Mouse (Mus musculus) hindbrain, embryonic 14.5 days (tissue): ENCODE measurements at regions not wholly inside any gene's neighbourhood (a gene's known extent, or its start where the extent isn't known, plus 50 kb on each side); places are given as distances from the start of the nearest gene placed in this dataset.

Source experiments
- ATAC-seq: fragments of 200-750 bp; cut with Nextera tagmentation; 2 replicates; pipeline ENCODE4 v1.8.0; 2017; ENCODE audit warnings: moderate number of reproducible peaks, mild to moderate bottlenecking, moderate TSS enrichment, moderate library complexity; ENCODE audit not compliant: low FRiP score
- DNase-seq: peaks from one replicate; pipeline ENCODE4 v3.0.0-alpha.2; 2015; ENCODE audit warnings: low spot score
- H3K27ac ChIP-seq: fragments of 300-500 bp; sonication (generic); 2 replicates; pipeline ENCODE4 v1.5.1; 2014; ENCODE audit warnings: mild to moderate bottlenecking, moderate library complexity
- H3K27me3 ChIP-seq: fragments of 300-500 bp; sonication (generic); 2 replicates; pipeline ENCODE4 v1.6.1; 2014; ENCODE audit warnings: mild to moderate bottlenecking, low read length, mixed read lengths; ENCODE audit not compliant: control insufficient read depth, insufficient read depth
- H3K36me3 ChIP-seq: fragments of 300-500 bp; sonication (generic); replicated peaks from 2 replicates; pipeline ENCODE4 v1.6.1; 2014; ENCODE audit not compliant: control insufficient read depth, insufficient read depth
- H3K4me1 ChIP-seq: fragments of 300-500 bp; sonication (generic); replicated peaks from 2 replicates; pipeline ENCODE4 v1.6.1; 2014; ENCODE audit warnings: antibody characterized with exemption, low read length, mixed read lengths; ENCODE audit not compliant: control insufficient read depth, insufficient read depth
- H3K4me2 ChIP-seq: fragments of 300-500 bp; sonication (generic); replicated peaks from 2 replicates; pipeline ENCODE4 v1.6.1; 2014; ENCODE audit warnings: mild to moderate bottlenecking, moderate library complexity
- H3K4me3 ChIP-seq: fragments of 300-500 bp; sonication (generic); replicated peaks from 2 replicates; pipeline ENCODE4 v1.5.1; 2014; ENCODE audit warnings: mild to moderate bottlenecking, low read length
- H3K9ac ChIP-seq: fragments of 300-500 bp; sonication (generic); 2 replicates; pipeline ENCODE4 v1.6.1; 2014
- H3K9me3 ChIP-seq: fragments of 300-500 bp; sonication (generic); 2 replicates; pipeline ENCODE4 v1.6.1; 2016; ENCODE audit warnings: low read length; ENCODE audit not compliant: control insufficient read depth
- WGBS: fragments of 180-500 bp; shearing (Covaris S2); extraction: QIAGEN DNeasy Blood & Tissue Kit; methylation state at CpG from one replicate; pipeline ENCODE4 v1.1.7; 2014; 5-methylcytosine and 5-hydroxymethylcytosine counted together

- H3K36me3 ChIP-seq = no peaks in the 10 kb centered on the region
- H3K27ac ChIP-seq = no peak overlapping the region
- WGBS = 47% methylated on average over 7 of the region's 7 CpGs
- no peaks in the 10 kb centered on the region for H3K27me3 ChIP-seq
- no peaks in the 10 kb centered on the region for H3K4me1 ChIP-seq
- DNase-seq = no peak
- no peaks in the 10 kb centered on the region for H3K9me3 ChIP-seq
- H3K9ac ChIP-seq = no peak overlapping the region
- no peak overlapping the region for H3K4me3 ChIP-seq
- H3K4me2 ChIP-seq = no peak overlapping the region
- ATAC-seq = no peak
Observed at GRCm38 (mm10) chr6:67125715-67126312, 88.6 kb upstream of the Gadd45a start.

DNA sequence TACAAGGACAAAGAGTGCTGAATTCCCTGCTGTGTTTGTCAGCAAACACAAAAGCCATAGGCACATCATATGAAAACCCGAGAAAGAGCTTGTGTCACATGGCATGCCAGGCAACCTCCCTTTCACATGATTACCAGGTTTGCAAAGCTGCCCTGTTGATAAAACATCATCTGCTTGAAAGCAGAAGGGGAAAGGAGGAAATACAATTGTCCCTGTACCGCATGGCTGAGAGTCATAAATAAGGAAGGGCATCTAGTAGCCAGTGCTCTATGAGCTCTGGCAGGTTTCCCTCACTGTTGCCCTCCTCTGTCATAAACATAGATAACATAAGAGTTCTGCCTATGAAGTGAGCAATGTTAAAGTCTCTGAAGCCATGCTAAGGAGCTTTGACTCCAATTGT lies 86.8 kb upstream of the Gadd45a start:
- H3K9ac ChIP-seq = no peak overlapping the region

GRCm38 (mm10) chr6:67123071-67123470 lies 85.8 kb upstream of the Gadd45a start:
- 84% methylated on average over 4 of the region's 4 CpGs for WGBS
- Histone ChIP-seq H3K9ac (no peak overlapping the region), H3K9me3 (no peaks in the 10 kb centered on the region), H3K27ac (no peak overlapping the region), H3K36me3 (no peaks in the 10 kb centered on the region), H3K4me3 (no peak overlapping the region), H3K27me3 (no peaks in the 10 kb centered on the region), H3K4me2 (no peak overlapping the region), H3K4me1 (no peaks in the 10 kb centered on the region)
- ATAC-seq (no peak), DNase-seq (no peak)

More for the DNA sequence above, 86.8 kb upstream of the Gadd45a start:
- Histone ChIP-seq H3K4me1 (no peaks in the 10 kb centered on the region), H3K27me3 (no peaks in the 10 kb centered on the region), H3K36me3 (no peaks in the 10 kb centered on the region), H3K9me3 (no peaks in the 10 kb centered on the region), H3K4me3 (no peak overlapping the region), H3K4me2 (no peak overlapping the region), H3K27ac (no peak overlapping the region)
- no peak for DNase-seq
- no peak for ATAC-seq
- WGBS = 45% methylated on average over 2 of the region's 2 CpGs

DNA sequence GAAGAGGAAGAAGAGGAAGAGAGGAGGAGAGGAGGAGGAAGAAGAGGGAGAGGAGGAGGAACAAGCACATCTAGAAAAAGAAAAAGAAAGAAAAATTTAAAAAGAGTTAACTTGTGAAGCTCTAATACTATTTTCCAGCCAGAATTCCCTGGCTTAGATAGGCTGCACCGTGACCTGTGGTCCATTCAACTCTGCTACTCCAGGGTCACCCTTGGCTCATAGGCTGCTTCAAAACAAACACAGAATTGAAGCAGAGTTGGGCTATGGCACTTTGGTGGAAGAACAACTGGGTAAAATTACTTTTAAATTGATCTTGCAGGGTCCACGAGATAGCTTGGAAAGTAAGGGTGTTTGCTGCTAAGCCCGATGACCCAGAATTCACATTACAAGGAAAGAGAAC lies 79.0 kb upstream of the Gadd45a start:
- H3K9me3 ChIP-seq = no peaks in the 10 kb centered on the region
- no peak overlapping the region for H3K4me3 ChIP-seq
- no peak for ATAC-seq
- no peaks in the 10 kb centered on the region for H3K27me3 ChIP-seq
- WGBS = 90% methylated on average over 3 of the region's 3 CpGs
- H3K36me3 ChIP-seq = no peaks in the 10 kb centered on the region
- H3K27ac ChIP-seq = no peak overlapping the region
- DNase-seq = no peak
- H3K4me2 ChIP-seq = no peak overlapping the region
- H3K4me1 ChIP-seq = 0 out of 2 replicates have a peak, but pooled peaks cover 13% of the 10 kb centered on the region
- H3K9ac ChIP-seq = no peak overlapping the region

- WGBS = 34% methylated on average over 1 of the region's 1 CpGs
- Histone ChIP-seq H3K36me3 (no peaks in the 10 kb centered on the region), H3K9ac (no peak overlapping the region), H3K4me1 (0 out of 2 replicates have a peak, but pooled peaks cover 13% of the 10 kb centered on the region), H3K27me3 (no peaks in the 10 kb centered on the region), H3K4me3 (no peak overlapping the region), H3K27ac (no peak overlapping the region), H3K4me2 (no peak overlapping the region), H3K9me3 (no peaks in the 10 kb centered on the region)
- DNase-seq (no peak), ATAC-seq (no peak)
Observed at GRCm38 (mm10) chr6:67115505-67116303, 78.4 kb upstream of the Gadd45a start.

- 0 out of 2 replicates have a peak, but pooled peaks cover 13% of the 10 kb centered on the region for H3K4me1 ChIP-seq
- H3K9me3 ChIP-seq = no peaks in the 10 kb centered on the region
- H3K4me3 ChIP-seq = no peak overlapping the region
- no peak for ATAC-seq
- H3K9ac ChIP-seq = no peak overlapping the region
- H3K4me2 ChIP-seq = no peak overlapping the region
- H3K27me3 ChIP-seq = no peaks in the 10 kb centered on the region
- 89% methylated on average over 4 of the region's 4 CpGs for WGBS
- no peak for DNase-seq
- H3K36me3 ChIP-seq = no peaks in the 10 kb centered on the region
- H3K27ac ChIP-seq = no peak overlapping the region
Observed at GRCm38 (mm10) chr6:67114753-67115152, 77.5 kb upstream of the Gadd45a start.

GRCm38 (mm10) chr6:67113686-67114278 lies 76.5 kb upstream of the Gadd45a start:
- peak overlapping the region; percentile 52 for H3K4me2 ChIP-seq
- peak overlapping the region; percentile 19; the same call in 1 of the 2 replicates for H3K9ac ChIP-seq

DNA sequence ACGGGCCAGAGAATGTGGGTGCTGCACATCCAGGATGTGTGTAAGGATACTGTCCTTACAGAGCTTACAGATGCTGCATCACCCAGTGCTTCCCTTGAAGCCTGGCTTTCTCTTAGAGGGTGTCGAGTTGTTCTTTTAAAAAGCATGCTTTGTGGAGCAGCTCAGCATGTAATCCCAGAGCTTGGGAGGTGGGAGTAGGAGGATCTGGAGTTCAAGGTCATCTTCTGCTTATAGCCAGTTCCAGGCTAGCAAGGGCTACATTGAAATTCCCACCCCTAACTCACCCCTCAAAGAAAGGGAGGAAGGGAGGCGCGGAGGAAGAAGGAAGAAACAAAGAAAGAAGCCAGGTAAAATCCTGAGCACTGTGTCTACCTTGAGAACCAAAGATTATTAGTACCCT lies 76.0 kb upstream of the Gadd45a start:
- Histone ChIP-seq H3K36me3 (no peaks in the 10 kb centered on the region), H3K4me1 (0 out of 2 replicates have a peak, but pooled peaks cover 13% of the 10 kb centered on the region), H3K27ac (no peak overlapping the region), H3K27me3 (no peaks in the 10 kb centered on the region), H3K4me3 (no peak overlapping the region), H3K9me3 (no peaks in the 10 kb centered on the region), H3K4me2 (peak overlapping the region; percentile 52), H3K9ac (no peak overlapping the region)
- WGBS = 68% methylated on average over 4 of the region's 4 CpGs
- DNase-seq (no peak), ATAC-seq (no peak)

More at GRCm38 (mm10) chr6:67113686-67114278, 76.5 kb upstream of the Gadd45a start:
- Histone ChIP-seq H3K9me3 (no peaks in the 10 kb centered on the region), H3K4me1 (0 out of 2 replicates have a peak, but pooled peaks cover 13% of the 10 kb centered on the region), H3K27ac (no peak overlapping the region), H3K4me3 (peak overlapping the region; percentile 17), H3K36me3 (no peaks in the 10 kb centered on the region), H3K27me3 (no peaks in the 10 kb centered on the region)
- DNase-seq (no peak), ATAC-seq (peak; percentile 59)
- 9% methylated on average over 26 of the region's 26 CpGs for WGBS

DNA sequence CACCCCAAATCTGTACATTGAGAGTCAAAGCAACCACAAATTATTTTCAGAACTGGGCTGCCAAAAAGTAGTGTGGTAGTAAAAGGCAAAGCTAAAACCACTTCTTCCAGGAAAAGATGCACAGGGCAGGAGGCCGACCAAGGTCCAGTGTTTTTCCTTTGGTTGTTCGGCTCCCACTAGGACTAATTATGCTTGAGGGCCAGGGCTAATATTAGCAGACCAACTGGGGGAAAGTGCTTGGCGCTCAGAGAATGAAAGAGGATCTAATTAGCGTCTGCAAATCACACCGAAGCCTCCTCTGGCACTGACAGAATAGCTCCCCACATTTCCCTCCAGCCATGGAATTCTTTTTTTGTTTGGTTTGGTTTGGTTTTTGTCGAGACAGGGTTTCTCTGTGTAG lies 75.1 kb upstream of the Gadd45a start:
- no peak overlapping the region for H3K4me3 ChIP-seq
- 0 out of 2 replicates have a peak, but pooled peaks cover 13% of the 10 kb centered on the region for H3K4me1 ChIP-seq
- H3K36me3 ChIP-seq = no peaks in the 10 kb centered on the region
- no peaks in the 10 kb centered on the region for H3K27me3 ChIP-seq
- ATAC-seq (no peak), DNase-seq (no peak)
- WGBS = 52% methylated on average over 6 of the region's 6 CpGs
- no peak overlapping the region for H3K9ac ChIP-seq
- H3K9me3 ChIP-seq = no peaks in the 10 kb centered on the region
- H3K27ac ChIP-seq = no peak overlapping the region
- H3K4me2 ChIP-seq = no peak overlapping the region
